Mouse (Mus musculus) midbrain, postnatal 0 days (tissue): ENCODE results near the gene Hgd. TPM values are rescaled to one million over a fixed set of nuclear protein-coding genes. Genes with fewer than 3 reads are reported as not detected.

Experiments
- ATAC-seq: fragments of 200-750 bp; cut with Nextera tagmentation; 2 replicates; pipeline ENCODE4 v1.8.0; 2017; ENCODE audit warnings: moderate number of reproducible peaks, mild to moderate bottlenecking, moderate TSS enrichment, moderate library complexity; ENCODE audit not compliant: low FRiP score
- DNase-seq: peaks from one replicate; pipeline ENCODE4 v3.0.0-alpha.2; 2015; ENCODE audit warnings: low spot score
- H3K27ac ChIP-seq: fragments of 300-500 bp; sonication (generic); 2 replicates; pipeline ENCODE4 v1.5.1; 2014; ENCODE audit warnings: low read depth, mild to moderate bottlenecking, low read length, mixed read lengths
- H3K27me3 ChIP-seq: fragments of 300-500 bp; sonication (generic); 2 replicates; pipeline ENCODE4 v1.6.1; 2014; ENCODE audit warnings: low read length, control low read depth, mixed read lengths; ENCODE audit not compliant: insufficient read depth
- H3K36me3 ChIP-seq: fragments of 300-500 bp; sonication (generic); 2 replicates; pipeline ENCODE4 v1.6.1; 2014; ENCODE audit warnings: low read length, control low read depth, mixed read lengths; ENCODE audit not compliant: insufficient read depth
- H3K4me1 ChIP-seq: fragments of 300-500 bp; sonication (generic); 2 replicates; pipeline ENCODE4 v1.6.1; 2014; ENCODE audit warnings: mild to moderate bottlenecking, control low read depth, antibody characterized with exemption, low read length, mixed read lengths; ENCODE audit not compliant: insufficient read depth
- H3K4me2 ChIP-seq: fragments of 300-500 bp; sonication (generic); 2 replicates; pipeline ENCODE4 v1.6.1; 2014; ENCODE audit warnings: low read depth, mild to moderate bottlenecking, low read length, mixed read lengths; ENCODE audit not compliant: poor library complexity, severe bottlenecking
- H3K4me3 ChIP-seq: fragments of 300-500 bp; sonication (generic); 2 replicates; pipeline ENCODE4 v1.5.1; 2014; ENCODE audit warnings: low read depth, mild to moderate bottlenecking, low read length, moderate library complexity
- H3K9ac ChIP-seq: fragments of 300-500 bp; sonication (generic); replicated peaks from 2 replicates; pipeline ENCODE4 v1.6.1; 2014; ENCODE audit warnings: mild to moderate bottlenecking, low read length, moderate library complexity, mixed read lengths; ENCODE audit not compliant: poor library complexity, severe bottlenecking
- H3K9me3 ChIP-seq: fragments of 300-500 bp; sonication (generic); 2 replicates; pipeline ENCODE4 v1.6.1; 2016; ENCODE audit warnings: low read length, control low read depth
- CTCF ChIP-seq: IDR thresholded peaks from 2 replicates; pipeline ENCODE4 v1.5.1; 2016; ENCODE audit warnings: antibody characterized with exemption, mild to moderate bottlenecking
- WGBS: fragments of 180-500 bp; shearing (Covaris S2); extraction: QIAGEN DNeasy Blood & Tissue Kit; methylation state at CpG from one replicate; pipeline ENCODE4 v1.1.7; 2014; 5-methylcytosine and 5-hydroxymethylcytosine counted together
- polyA plus RNA-seq: library from polyadenylated mRNA; unstranded; fragments of >200 nt; fragmentation: Nextera tagmentation; extraction: Ambion mirVana; gene quantifications from 2 replicates; pipeline ENCODE4 v1.2.1, GENCODE M21; 2015
- total RNA-seq: library from RNA; depleted of rRNA; stranded (reverse); fragments of >200 nt; gene quantifications from 2 replicates; pipeline ENCODE4 v1.2.3, GENCODE M21; 2014

Gene Hgd
- total and polyA plus RNA-seq, 2 experiments from 2014 or later = 0.27 to 0.43 TPM

- ATAC-seq (peak; percentile 96), DNase-seq (peak; percentile 99)
- under 1% methylated on average over 49 of the region's 58 CpGs for WGBS
- Histone ChIP-seq H3K4me3 (peak within 1 kb of the TSS; percentile 72), H3K9ac (peak within 1 kb of the TSS; percentile 82), H3K27me3 (no peaks in the 10 kb centered on the region), H3K36me3 (no peaks in the 10 kb centered on the region), H3K27ac (peak within 1 kb of the TSS; percentile 85), H3K4me2 (peak within 1 kb of the TSS; percentile 67), H3K9me3 (no peaks in the 10 kb centered on the region), H3K4me1 (peaks cover 5% of the 10 kb centered on the region; the same call in 1 of the 2 replicates)
- TF ChIP-seq CTCF = no peak
These were observed 74.0 kb downstream of the Hgd start, which contains the start of gene Ndufb4 for GRCm38 (mm10) chr16:37653731-37654657. TSS of gene Ndufb4 (minus strand) at chr16:37654453.

- no peak for ATAC-seq
- Histone ChIP-seq H3K9ac (no peak overlapping the region), H3K27me3 (no peaks in the 10 kb centered on the region), H3K4me3 (no peak overlapping the region), H3K4me2 (no peak overlapping the region), H3K9me3 (no peaks in the 10 kb centered on the region), H3K4me1 (peaks cover 5% of the 10 kb centered on the region; the same call in 1 of the 2 replicates), H3K36me3 (no peaks in the 10 kb centered on the region), H3K27ac (no peak overlapping the region; the same call in 1 of the 2 replicates)
- TF ChIP-seq CTCF = no peak
- DNase-seq = no peak
- 64% methylated on average over 4 of the region's 4 CpGs for WGBS
These were observed 75.0 kb downstream of the Hgd start for GRCm38 (mm10) chr16:37654831-37655455.

- H3K27me3 ChIP-seq = no peaks in the 10 kb centered on the region
- H3K4me1 ChIP-seq = peaks cover 5% of the 10 kb centered on the region; the same call in 1 of the 2 replicates
- 11% methylated on average over 4 of the region's 4 CpGs for WGBS
- TF ChIP-seq CTCF = no peak
- H3K27ac ChIP-seq = no peak overlapping the region
- H3K4me2 ChIP-seq = no peak overlapping the region
- DNase-seq (no peak), ATAC-seq (no peak)
- no peaks in the 10 kb centered on the region for H3K36me3 ChIP-seq
- no peak overlapping the region for H3K4me3 ChIP-seq
- no peaks in the 10 kb centered on the region for H3K9me3 ChIP-seq
- H3K9ac ChIP-seq = no peak overlapping the region
These were observed 75.9 kb downstream of the Hgd start for GRCm38 (mm10) chr16:37655756-37656347.

- no peaks in the 10 kb centered on the region for H3K27me3 ChIP-seq
- whole genome bisulfite sequencing = 17% methylated on average over 7 of the region's 7 CpGs
- DNase-seq = no peak
These were observed 76.8 kb downstream of the Hgd start for GRCm38 (mm10) chr16:37656796-37657195.

GRCm38 (mm10) chr16:37663643-37664459 lies 83.9 kb downstream of the Hgd start:
- Histone ChIP-seq H3K4me3 (no peak overlapping the region), H3K9me3 (no peaks in the 10 kb centered on the region), H3K27ac (no peak overlapping the region), H3K9ac (no peak overlapping the region), H3K4me1 (no peaks in the 10 kb centered on the region), H3K27me3 (no peaks in the 10 kb centered on the region), H3K36me3 (no peaks in the 10 kb centered on the region), H3K4me2 (no peak overlapping the region)
- ATAC-seq = no peak
- DNase-seq = no peak
- 31% methylated on average over 9 of the region's 9 CpGs for WGBS
- TF ChIP-seq CTCF = no peak

More at GRCm38 (mm10) chr16:37656796-37657195, 76.8 kb downstream of the Hgd start:
- TF ChIP-seq CTCF = no peak
- Histone ChIP-seq H3K4me2 (no peak overlapping the region), H3K4me1 (peaks cover 5% of the 10 kb centered on the region; the same call in 1 of the 2 replicates), H3K27ac (no peak overlapping the region), H3K36me3 (no peaks in the 10 kb centered on the region), H3K9ac (no peak overlapping the region), H3K9me3 (no peaks in the 10 kb centered on the region), H3K4me3 (no peak overlapping the region)
- ATAC-seq = no peak
